In genomic region chr11:62813970-62814624, GRCm38 (mm10) we compare ENCODE assay signal across 16 mouse cellular contexts. TPM values are rescaled to one million over a fixed set of nuclear protein-coding genes. Genes with fewer than 3 reads are reported as not detected.
DNase-seq lines count a peak whose midpoint lies in the region; ATAC-seq and TF ChIP-seq lines count a peak whose summit lies in the region.
"Had no signal": no experiment of that assay in that cellular context is flagged by ENCODE, and none has a peak within 500 bp of the region (broad histone marks: within the 10 kb centered on the region; RNA-seq: fewer than 3 reads in every experiment).

No protein-coding gene starts in this region.

- H3K27me3 ChIP-seq in kidney, embryonic 16.5 days (ENCODE audit: insufficient read depth, low read length), result no peaks in the 10 kb centered on the region
- H3K27me3 ChIP-seq in lung, postnatal 0 days (replicated peaks; ENCODE audit: insufficient read depth, low read length), result no peaks in the 10 kb centered on the region
- H3K27me3 ChIP-seq in forebrain, embryonic 16.5 days (replicated peaks; ENCODE audit: control insufficient read depth, insufficient read depth, low read length), result no peaks in the 10 kb centered on the region
- H3K27me3 ChIP-seq: embryonic facial prominence, embryonic 12.5 days had no signal

- H3K4me2 ChIP-seq in kidney, embryonic 16.5 days (replicated peaks; ENCODE audit: low read depth, low read length), result no peak overlapping the region
- H3K4me2 ChIP-seq in lung, postnatal 0 days (replicated peaks; ENCODE audit: low read depth, low read length), result no peak overlapping the region
- H3K4me2 ChIP-seq in forebrain, embryonic 16.5 days (ENCODE audit: low read length), result no peak overlapping the region
- H3K4me2 ChIP-seq: embryonic facial prominence, embryonic 12.5 days; heart, embryonic 11.5 days; midbrain, embryonic 12.5 days had no signal

- H3K36me3 ChIP-seq in kidney, embryonic 16.5 days (ENCODE audit: insufficient read depth, low read length), result no peaks in the 10 kb centered on the region
- H3K36me3 ChIP-seq in lung, postnatal 0 days (ENCODE audit: insufficient read depth, low read length), result no peaks in the 10 kb centered on the region
- no peaks in the 10 kb centered on the region for H3K36me3 ChIP-seq in forebrain, embryonic 16.5 days (ENCODE audit: control insufficient read depth, insufficient read depth)
- H3K36me3 ChIP-seq: embryonic facial prominence, embryonic 12.5 days; midbrain, embryonic 12.5 days had no signal

- peak; percentile 59; the same call in 1 of the 2 replicates for ATAC-seq in kidney, embryonic 16.5 days (ENCODE audit: low FRiP score, low TSS enrichment)
- ATAC-seq in lung, postnatal 0 days, result peak; percentile 96
- no peak for ATAC-seq in forebrain, embryonic 16.5 days
- no peak for ATAC-seq in erythroid progenitor cell, adult 5-6 weeks (replicated peaks; ENCODE audit: low FRiP score, poor library complexity, severe bottlenecking)
- ATAC-seq: hindbrain, postnatal 0 days had no signal

- peak; percentile 43 to 49 for DNase-seq in urinary bladder, postnatal 36 days (ENCODE audit: low spot score in 2 of 2)
- DNase-seq in urinary bladder, postnatal 25 days (ENCODE audit: low spot score), result no peak
- peak; percentile 88 for DNase-seq in lung, postnatal 0 days (ENCODE audit: low spot score)
- no peak for DNase-seq in heart, postnatal 4 days
- DNase-seq: adrenal gland, postnatal 14 days; gastrocnemius, adult 2 months; left cerebral cortex, postnatal 4 days; thymus, adult 18-20 months had no signal

- 70% methylated on average over 6 of the region's 6 CpGs for WGBS in kidney, embryonic 16.5 days
- WGBS in lung, postnatal 0 days, result 35% methylated on average over 6 of the region's 6 CpGs
- 74% methylated on average over 6 of the region's 6 CpGs for WGBS in forebrain, embryonic 16.5 days

- TF ChIP-seq EP300 in lung, postnatal 0 days (IDR thresholded peaks at IDR 0.05), result peak; percentile 96

- TF ChIP-seq CTCF in lung, postnatal 0 days (IDR thresholded peaks at IDR 0.05), result no peak

- H3K9me3 ChIP-seq in kidney, embryonic 16.5 days (ENCODE audit: low read length), result no peaks in the 10 kb centered on the region
- H3K9me3 ChIP-seq in lung, postnatal 0 days (ENCODE audit: low read length), result no peaks in the 10 kb centered on the region
- H3K9me3 ChIP-seq in forebrain, embryonic 16.5 days (ENCODE audit: control insufficient read depth, low read length), result no peaks in the 10 kb centered on the region
- H3K9me3 ChIP-seq: embryonic facial prominence, embryonic 12.5 days; midbrain, embryonic 12.5 days had no signal

- H3K4me1 ChIP-seq in kidney, embryonic 16.5 days (ENCODE audit: insufficient read depth, low read length), result peaks cover 10% of the 10 kb centered on the region; the same call in 1 of the 2 replicates
- H3K4me1 ChIP-seq in lung, postnatal 0 days (ENCODE audit: insufficient read depth, low read depth, low read length), result peaks cover 13% of the 10 kb centered on the region; the same call in 1 of the 2 replicates
- H3K4me1 ChIP-seq in forebrain, embryonic 16.5 days (replicated peaks; ENCODE audit: control insufficient read depth, insufficient read depth, low read length), result no peaks in the 10 kb centered on the region
- H3K4me1 ChIP-seq: midbrain, embryonic 12.5 days had no signal

- no peak overlapping the region for H3K27ac ChIP-seq in kidney, embryonic 16.5 days (ENCODE audit: low read length)
- H3K27ac ChIP-seq in lung, postnatal 0 days (ENCODE audit: low read length), result peak overlapping the region; percentile 75
- no peak overlapping the region for H3K27ac ChIP-seq in forebrain, embryonic 16.5 days (ENCODE audit: low read length)
- H3K27ac ChIP-seq: embryonic facial prominence, embryonic 12.5 days; gastrocnemius, adult 2 months; hindbrain, postnatal 0 days; liver, embryonic 14.5 days; midbrain, embryonic 12.5 days had no signal

- no peak overlapping the region for H3K4me3 ChIP-seq in kidney, embryonic 16.5 days (ENCODE audit: low read length)
- H3K4me3 ChIP-seq in lung, postnatal 0 days (ENCODE audit: low read depth, low read length), result no peak overlapping the region
- H3K4me3 ChIP-seq in forebrain, embryonic 16.5 days (replicated peaks; ENCODE audit: low read length), result no peak overlapping the region
- H3K4me3 ChIP-seq: embryonic facial prominence, embryonic 12.5 days; gastrocnemius, adult 2 months; midbrain, embryonic 12.5 days had no signal

- no peak overlapping the region for H3K9ac ChIP-seq in kidney, embryonic 16.5 days (replicated peaks; ENCODE audit: low read length)
- H3K9ac ChIP-seq in lung, postnatal 0 days (replicated peaks; ENCODE audit: low read depth), result no peak overlapping the region
- no peak overlapping the region for H3K9ac ChIP-seq in forebrain, embryonic 16.5 days (replicated peaks; ENCODE audit: low read depth, low read length)
- H3K9ac ChIP-seq: embryonic facial prominence, embryonic 12.5 days; liver, embryonic 14.5 days; midbrain, embryonic 12.5 days had no signal

RNA-seq across cellular contexts. Expression of gene Trim16, which starts 5.9 kb away (rescaled TPM):
- 18.1 TPM in 2 replicates for polyA plus RNA-seq in kidney, embryonic 16.5 days (2015; fragmentation: Nextera tagmentation; extraction: Ambion mirVana)
- polyA plus RNA-seq in lung, postnatal 0 days (2015; fragmentation: Nextera tagmentation; extraction: Ambion mirVana), result 50.3 and 62.8 TPM in 2 replicates
- 4.8 and 5.8 TPM in 2 replicates for polyA plus RNA-seq in forebrain, embryonic 16.5 days (2015; fragmentation: Nextera tagmentation; extraction: Ambion mirVana)
- 3.4 and 7.2 TPM in 2 replicates for total RNA-seq in erythroid progenitor cell, adult 5-6 weeks (2015; ENCODE audit: low replicate concordance)
- total RNA-seq in erythroid progenitor cell, adult 5-6 weeks (2017; ENCODE audit: low replicate concordance), result 3.2 and 5.1 TPM in 2 replicates
- total RNA-seq in heart, postnatal 4 days (2021), result 10 to 100 TPM in 1 of 2 experiments, 1 to 10 TPM in 1; 7.6 to 10.0 TPM

RNA-seq across cellular contexts. Expression of gene Zfp286, which starts 24.8 kb away (rescaled TPM):
- 18.5 and 21.9 TPM in 2 replicates for polyA plus RNA-seq in kidney, embryonic 16.5 days (2015; fragmentation: Nextera tagmentation; extraction: Ambion mirVana)
- 4.7 and 5.1 TPM in 2 replicates for polyA plus RNA-seq in lung, postnatal 0 days (2015; fragmentation: Nextera tagmentation; extraction: Ambion mirVana)
- polyA plus RNA-seq in forebrain, embryonic 16.5 days (2015; fragmentation: Nextera tagmentation; extraction: Ambion mirVana), result 38.8 and 39.6 TPM in 2 replicates
- not detected in 2 replicates for total RNA-seq in erythroid progenitor cell, adult 5-6 weeks (2015; ENCODE audit: low replicate concordance)
- total RNA-seq in erythroid progenitor cell, adult 5-6 weeks (2017; ENCODE audit: low replicate concordance), result not detected in 2 replicates
- total RNA-seq in heart, postnatal 4 days (2021), result 1 to 10 TPM; 1.9 to 2.1 TPM

RNA-seq across cellular contexts. Expression of gene Fbxw10, which starts 32.8 kb away (rescaled TPM):
- 0.51 and 0.87 TPM in 2 replicates for polyA plus RNA-seq in kidney, embryonic 16.5 days (2015; fragmentation: Nextera tagmentation; extraction: Ambion mirVana)
- 0.27 TPM in 2 replicates for polyA plus RNA-seq in lung, postnatal 0 days (2015; fragmentation: Nextera tagmentation; extraction: Ambion mirVana)
- 0.21 and 0.25 TPM in 2 replicates for polyA plus RNA-seq in forebrain, embryonic 16.5 days (2015; fragmentation: Nextera tagmentation; extraction: Ambion mirVana)
- total RNA-seq in erythroid progenitor cell, adult 5-6 weeks (2015; ENCODE audit: low replicate concordance), result 0.72 TPM in 1 of 2 replicates, not detected in the other
- total RNA-seq in erythroid progenitor cell, adult 5-6 weeks (2017; ENCODE audit: low replicate concordance), result 0.13 TPM in 1 of 2 replicates, not detected in the other
- under 1 TPM in 1 of 2 experiments, not detected in 1; 0.23 TPM for total RNA-seq in heart, postnatal 4 days (2021)

Comparison
In these comparisons a context has a peak if more than half of its experiments do, and no peak if none do; other contexts are left out.
1. DNase-seq: peak in urinary bladder, postnatal 36 days (2 of 2) and lung, postnatal 0 days (single experiment); none in urinary bladder, postnatal 25 days (single experiment) and heart, postnatal 4 days (single experiment).
2. ATAC-seq: peak in kidney, embryonic 16.5 days (single experiment) and lung, postnatal 0 days (single experiment); none in forebrain, embryonic 16.5 days (single experiment) and erythroid progenitor cell, adult 5-6 weeks (single experiment).